In genomic region chr17:81502732-81503131, GRCm38 (mm10) we compare ENCODE assay signal across 10 mouse cellular contexts.
A peak's percentile ranks its signal among the peaks of the same experiment; 100 is the strongest.
DNase-seq lines count a peak whose midpoint lies in the region.
"Had no signal": no experiment of that assay in that cellular context is flagged by ENCODE, and none has a peak within 500 bp of the region (broad histone marks: within the 10 kb centered on the region; RNA-seq: fewer than 3 reads in every experiment).

No protein-coding gene starts in this region.

- intact Hi-C loops in left cerebral cortex, postnatal 36 days (cut with DNase I) = no loop called here

- DNase-seq in brain, adult 2 months (ENCODE audit: low read depth, low spot score) = peak; percentile 91
- peak; percentile 72 for DNase-seq in cerebellum, adult 11 months
- DNase-seq in layer of hippocampus, adult 11-12 months (ENCODE audit: low spot score) = peak; percentile 76
- DNase-seq in left cerebral cortex, postnatal 36 days (ENCODE audit: low spot score in 2 of 2) = peak; percentile 45 to 53
- no peak for DNase-seq in thymus, postnatal 4 days
- no peak for DNase-seq in ovary, adult 18-20 months (ENCODE audit: low spot score)
- DNase-seq in lung, postnatal 25 days (ENCODE audit: low spot score) = no peak
- DNase-seq: gastrocnemius, postnatal 36 days; kidney, postnatal 4 days; liver, embryonic 13.5 days had no signal

Comparison
In these comparisons a context has a peak if more than half of its experiments do, and no peak if none do; other contexts are left out.
1. DNase-seq: peak in brain, adult 2 months (single experiment), cerebellum, adult 11 months (single experiment), layer of hippocampus, adult 11-12 months (single experiment) and left cerebral cortex, postnatal 36 days (2 of 2); none in thymus, postnatal 4 days (single experiment), ovary, adult 18-20 months (single experiment) and lung, postnatal 25 days (single experiment).